Mouse (Mus musculus) CH12.LX (cell line): ENCODE results near the gene Ano1.

Experiments
- MAX ChIP-seq: IDR thresholded peaks from 2 replicates; pipeline ENCODE4 v1.6.1; 2011; ENCODE audit warnings: low read length, improper control_type of control experiment
- POLR2AphosphoS2 ChIP-seq: IDR thresholded peaks from 2 replicates; pipeline ENCODE4 v1.6.1; 2011; ENCODE audit warnings: low read depth, low read length, improper control_type of control experiment
- SIN3A ChIP-seq: IDR thresholded peaks from 2 replicates; pipeline ENCODE4 v1.6.1; 2012; ENCODE audit warnings: low read length, improper control_type of control experiment, inconsistent platforms
- SMC3 ChIP-seq: IDR thresholded peaks from 2 replicates; pipeline ENCODE4 v1.6.1; 2011; ENCODE audit warnings: low read depth, low read length, improper control_type of control experiment

GRCm38 (mm10) chr7:144563456-144564155, 188.2 kb downstream of the Ano1 start:
- TF ChIP-seq POLR2AphosphoS2: no peak
- no peak for TF ChIP-seq MAX
- no peak for TF ChIP-seq SMC3
- no peak for TF ChIP-seq SIN3A
